Mouse (Mus musculus): ENCODE results near the gene Cbr2.
"Not testable (repeated sequence)": the region's sequence is repeated elsewhere in the genome, so short reads cannot be mapped to it uniquely, and the experiment has no call there.

Cbr2 gene

GRCm38 (mm10) chr11:120731858-120732680 is at the start of gene Cbr2:
Gene Cbr2 (minus strand): TSS chr11:120732114.
- in situ Hi-C loops (cut with MboI; ENCODE audit: unreplicated experiment in 2 of 2), result no loop called here

GRCm38 (mm10) chr11:120781361-120781760 is 49.4 kb upstream of the Cbr2 start:
- in situ Hi-C loops (cut with MboI; ENCODE audit: unreplicated experiment in 2 of 2), result loop anchor here in 1 of 2 experiments (25.0 kb wide), 1 partner anchor 169 kb away; the partner anchor contains the start of genes Npb and Pcyt2

- in situ Hi-C loops (cut with MboI; ENCODE audit: unreplicated experiment in 2 of 2), result loop anchor here (5.0 to 25.0 kb wide), 4 partner anchors 58 to 295 kb away; partner anchors contain the start of genes Mrpl12 (in 2 of the 2), Npb (in 1 of the 2), Pcyt2 (in 1 of the 2) and Rac3 (in 1 of the 2)
Observed at GRCm38 (mm10) chr11:120779876-120780275, 48.0 kb upstream of the Cbr2 start.

GRCm38 (mm10) chr11:120777123-120777522 is 45.2 kb upstream of the Cbr2 start:
- in situ Hi-C loops (cut with MboI; ENCODE audit: unreplicated experiment in 2 of 2), result loop anchor here (5.0 to 25.0 kb wide), 4 partner anchors 55 to 292 kb away; partner anchors contain the start of genes Mrpl12 (in 2 of the 2), Npb (in 1 of the 2), Pcyt2 (in 1 of the 2) and Rac3 (in 1 of the 2)

- in situ Hi-C loops (cut with MboI; ENCODE audit: unreplicated experiment in 2 of 2), result loop anchor here (5.0 to 25.0 kb wide), 4 partner anchors 54 to 291 kb away; partner anchors contain the start of genes Mrpl12 (in 2 of the 2), Npb (in 1 of the 2), Pcyt2 (in 1 of the 2) and Rac3 (in 1 of the 2)
Observed at GRCm38 (mm10) chr11:120775774-120776469, 44.0 kb upstream of the Cbr2 start.

DNA sequence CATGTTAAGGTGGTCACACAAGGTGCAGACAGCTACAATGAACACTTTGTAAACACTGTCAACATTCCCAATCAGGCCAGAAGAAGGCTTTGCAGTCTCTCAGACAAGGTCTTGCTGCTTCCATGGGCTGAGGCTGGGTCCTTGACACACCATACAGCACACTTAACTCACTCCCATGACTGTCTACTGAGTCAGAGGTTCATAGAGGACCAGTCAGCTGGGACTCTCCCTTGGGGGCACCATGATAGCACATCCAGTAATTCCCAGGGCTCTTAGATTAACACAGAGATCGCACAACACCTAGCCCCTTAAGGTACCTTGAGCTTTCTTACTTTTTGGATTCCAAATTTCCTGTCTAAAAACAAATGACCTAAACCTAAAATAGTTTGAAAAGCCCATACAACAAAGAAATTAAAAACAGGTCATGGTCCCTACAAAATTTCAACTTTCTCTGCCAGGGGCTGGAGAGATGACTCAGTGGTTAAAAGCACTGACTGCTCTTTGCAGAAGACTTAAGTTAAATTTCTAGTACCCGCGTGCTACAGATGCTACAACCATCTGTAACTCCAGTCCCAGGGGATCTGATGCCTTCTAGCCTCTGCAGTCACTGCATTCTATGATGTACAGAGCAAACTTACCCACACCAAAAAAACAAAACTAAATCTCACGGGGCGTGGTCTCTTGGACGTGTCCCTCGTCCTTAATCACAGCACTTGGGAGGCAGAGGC is 41.7 kb upstream of the Cbr2 start:
- in situ Hi-C loops (cut with MboI; ENCODE audit: unreplicated experiment in 2 of 2), result loop anchor here (5.0 to 10.0 kb wide), 3 partner anchors 46 to 289 kb away; partner anchors contain the start of genes Mrpl12 (in 2 of the 2), Dcxr (in 1 of the 2) and Sirt7 (in 1 of the 2)

DNA sequence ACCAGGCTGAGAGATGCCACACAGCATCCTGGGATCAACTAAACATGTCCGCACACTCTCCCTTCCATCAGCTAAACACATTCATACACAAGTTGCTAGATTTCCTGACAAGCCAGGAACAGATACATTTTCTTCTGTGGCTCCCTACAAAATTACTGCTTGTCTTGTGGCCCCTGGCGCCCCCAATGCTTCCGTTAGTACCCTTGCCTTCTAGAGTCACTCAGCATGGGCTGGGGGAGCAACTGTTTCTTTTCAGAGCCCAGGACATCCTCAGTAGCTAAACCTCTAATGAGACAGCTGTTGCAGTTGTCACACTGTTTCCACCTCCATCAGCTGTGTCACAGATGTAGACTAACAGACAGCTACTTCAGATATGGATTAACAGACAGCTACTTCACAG is 40.8 kb upstream of the Cbr2 start:
- in situ Hi-C loops (cut with MboI; ENCODE audit: unreplicated experiment in 2 of 2), result loop anchor here (5.0 to 10.0 kb wide), 3 partner anchors 45 to 288 kb away; partner anchors contain the start of genes Mrpl12 (in 2 of the 2), Dcxr (in 1 of the 2) and Sirt7 (in 1 of the 2)

- in situ Hi-C loops (cut with MboI; ENCODE audit: unreplicated experiment in 2 of 2), result no loop called here
Observed at GRCm38 (mm10) chr11:120768206-120768605, 36.3 kb upstream of the Cbr2 start.

- in situ Hi-C loops (cut with MboI; ENCODE audit: unreplicated experiment in 2 of 2), result not testable (repeated sequence)
Observed at GRCm38 (mm10) chr11:120767023-120767422, 35.1 kb upstream of the Cbr2 start.

DNA sequence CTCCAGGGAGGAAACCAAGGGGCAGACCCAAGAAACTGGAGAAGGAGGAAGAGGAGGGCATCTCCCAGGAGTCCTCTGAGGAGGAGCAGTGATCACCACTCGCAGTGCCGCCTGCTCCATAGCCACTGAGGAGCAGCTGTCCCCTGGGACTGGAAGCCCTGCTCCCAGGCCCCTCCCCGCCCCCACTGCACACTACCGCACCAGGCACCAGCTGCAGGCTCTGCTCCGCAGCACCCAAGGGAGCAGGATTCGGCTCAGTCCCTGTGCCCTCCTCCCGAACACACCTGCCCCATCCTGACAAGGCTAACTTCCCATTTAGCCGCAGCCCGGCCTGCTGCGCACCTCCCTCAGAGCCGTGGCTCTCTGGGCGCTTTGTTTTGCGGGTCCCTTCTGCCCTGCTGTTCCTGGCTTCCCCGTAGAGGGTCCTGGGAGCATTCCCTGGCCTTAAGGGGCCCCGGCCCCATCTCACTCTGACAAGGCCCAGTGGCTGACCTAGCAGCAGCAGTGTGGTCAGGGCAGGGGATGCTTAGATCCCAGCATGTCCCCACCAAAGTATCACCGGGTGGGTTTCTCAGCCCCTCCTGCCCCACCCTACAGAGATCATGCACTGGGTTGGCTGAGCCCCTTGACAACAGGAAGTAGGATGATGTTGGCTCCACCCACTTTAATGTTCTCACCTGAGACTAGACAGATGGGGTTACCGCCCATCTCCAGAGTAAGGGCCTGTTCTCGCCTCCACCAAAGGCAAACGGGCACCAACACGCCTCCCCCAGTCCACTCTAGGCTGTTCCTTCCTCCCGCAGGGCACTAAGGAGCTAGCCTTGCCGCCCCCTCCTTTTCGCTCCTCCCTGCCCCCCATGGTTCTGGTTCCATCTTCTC is 31.4 kb upstream of the Cbr2 start:
- in situ Hi-C loops (cut with MboI; ENCODE audit: unreplicated experiment in 2 of 2), result not testable (repeated sequence)

DNA sequence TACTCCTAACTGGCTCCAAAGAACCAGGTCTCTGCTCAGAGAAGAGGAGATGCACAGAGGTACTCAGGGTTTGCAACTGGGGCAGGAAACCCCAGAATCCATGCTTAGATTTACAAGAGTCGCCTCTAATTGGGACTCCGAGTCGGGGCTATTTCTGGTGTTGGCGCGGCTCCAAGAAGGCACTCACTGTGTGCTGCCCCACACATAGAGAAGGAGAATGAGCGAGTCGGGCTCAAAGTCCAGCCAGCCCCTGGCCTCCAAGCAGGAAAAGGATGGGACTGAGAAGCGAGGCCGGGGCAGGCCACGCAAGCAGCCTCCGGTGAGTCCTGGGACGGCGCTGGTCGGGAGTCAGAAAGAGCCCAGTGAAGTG is 30.7 kb upstream of the Cbr2 start, which contains the start of gene Hmga1b:
TSS of gene Hmga1b (plus strand) at position 123 of the 370 bp plus-strand sequence.
- in situ Hi-C loops (cut with MboI; ENCODE audit: unreplicated experiment in 2 of 2), result not testable (repeated sequence)

GRCm38 (mm10) chr11:120761811-120762671 is 30.1 kb upstream of the Cbr2 start:
- in situ Hi-C loops (cut with MboI; ENCODE audit: unreplicated experiment in 2 of 2), result no loop called here

DNA sequence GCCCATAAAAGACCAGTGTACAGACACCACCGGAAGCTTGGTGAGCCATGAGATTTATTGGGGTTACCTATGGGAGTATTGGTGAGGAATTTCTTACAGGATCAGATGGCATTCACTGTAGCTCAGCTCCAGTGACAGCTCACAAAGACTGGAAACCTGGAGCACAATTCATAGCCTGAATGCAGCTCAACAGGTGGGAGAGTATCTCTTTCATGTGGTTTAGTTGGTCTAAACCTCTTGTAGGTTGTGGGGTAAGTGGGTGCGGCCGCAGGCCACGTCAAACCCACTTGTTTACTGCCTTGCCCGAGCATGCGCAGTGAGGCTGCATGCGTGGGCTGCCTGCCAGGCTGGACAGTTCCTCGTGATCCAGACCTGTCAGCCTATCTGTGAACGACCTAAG is 28.3 kb upstream of the Cbr2 start:
- in situ Hi-C loops (cut with MboI; ENCODE audit: unreplicated experiment in 2 of 2), result no loop called here

DNA sequence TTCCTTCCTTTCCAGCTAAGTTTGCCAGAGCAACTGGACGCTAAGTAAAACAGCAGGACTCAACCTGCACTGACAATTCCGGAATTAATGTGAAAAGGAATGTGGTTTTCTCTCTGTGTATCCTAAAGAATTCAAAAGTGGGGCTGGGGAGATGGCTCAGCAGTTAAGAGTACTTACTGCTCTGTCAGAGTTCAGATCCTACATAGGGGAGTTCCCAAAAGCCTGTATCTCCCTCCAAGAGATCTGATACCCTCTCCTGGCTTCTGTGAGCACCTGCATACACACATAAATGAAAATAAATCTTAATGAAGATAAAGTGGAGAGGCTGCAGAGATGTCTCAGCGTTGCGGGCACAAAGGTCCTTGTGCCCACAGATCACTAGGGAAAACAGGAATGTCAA is 19.7 kb upstream of the Cbr2 start:
- in situ Hi-C loops (cut with MboI; ENCODE audit: unreplicated experiment in 2 of 2), result no loop called here

DNA sequence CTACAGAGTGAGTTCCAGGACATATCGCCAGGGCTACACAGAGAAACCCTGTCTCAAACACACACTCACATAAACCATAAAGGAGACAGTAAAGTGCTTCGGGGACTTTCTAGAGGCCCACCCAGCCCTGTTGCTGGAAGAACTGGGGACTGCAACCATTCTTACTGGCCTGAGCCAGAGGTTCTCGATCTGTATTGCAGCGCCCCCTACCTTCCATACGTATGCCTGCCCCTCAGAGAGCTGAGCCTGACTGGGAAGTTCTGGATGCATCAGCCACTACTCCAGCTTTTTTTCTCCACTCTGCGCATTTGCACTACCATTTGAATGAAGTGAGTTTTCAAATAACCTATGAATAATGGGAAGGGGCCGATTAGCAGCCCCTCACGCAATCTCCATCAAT is 17.5 kb upstream of the Cbr2 start:
- in situ Hi-C loops (cut with MboI; ENCODE audit: unreplicated experiment in 2 of 2), result no loop called here

DNA sequence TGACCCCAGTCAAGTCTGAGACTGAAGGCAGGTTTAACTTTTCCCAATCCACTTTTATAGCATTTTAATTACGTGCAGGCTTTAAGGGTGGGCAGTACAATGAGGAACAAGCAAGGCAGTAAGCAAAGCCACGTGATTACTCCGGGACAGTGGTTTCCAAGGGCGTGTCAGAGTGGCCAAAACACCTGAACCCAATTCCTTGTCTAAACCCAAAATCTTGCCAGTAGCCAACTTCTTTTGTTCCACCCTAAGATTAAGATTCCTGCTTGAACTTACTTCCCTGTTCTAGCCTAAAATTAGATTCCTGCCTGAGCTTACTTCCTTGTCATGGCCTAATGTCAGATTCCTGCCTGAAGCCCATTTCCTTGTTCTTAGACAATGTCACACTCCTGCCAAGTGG is 16.1 kb upstream of the Cbr2 start:
- in situ Hi-C loops (cut with MboI; ENCODE audit: unreplicated experiment in 2 of 2), result no loop called here

GRCm38 (mm10) chr11:120744121-120744701 is 12.3 kb upstream of the Cbr2 start:
- in situ Hi-C loops (cut with MboI; ENCODE audit: unreplicated experiment in 2 of 2), result no loop called here

DNA sequence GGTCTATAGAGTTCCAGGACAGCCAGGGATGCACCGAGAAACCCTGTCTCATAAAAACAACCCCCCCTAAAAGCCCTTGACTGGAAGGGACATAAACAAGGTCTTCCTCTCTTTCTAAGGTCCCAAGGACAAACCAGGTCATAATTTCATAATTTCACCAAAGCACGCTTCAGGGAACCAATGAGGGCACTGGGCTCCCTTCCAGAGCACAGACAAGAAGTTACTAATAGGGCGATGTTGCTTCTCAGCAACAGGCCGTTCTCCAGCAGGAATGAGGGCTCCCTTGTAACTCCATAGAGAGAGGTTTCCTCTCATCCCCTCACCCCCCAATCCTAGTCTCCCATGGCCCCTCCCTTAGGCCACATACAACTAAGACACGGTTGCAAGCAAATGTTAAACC is 9.1 kb upstream of the Cbr2 start:
- in situ Hi-C loops (cut with MboI; ENCODE audit: unreplicated experiment in 2 of 2), result no loop called here
